Mouse (Mus musculus): ENCODE measurements around the gene Slc1a2.

- no peak for TF ChIP-seq POLR2A (IDR thresholded peaks at IDR 0.05; ENCODE audit: insufficient read depth, low read depth, low read length)
- TF ChIP-seq CTCF (IDR thresholded peaks at IDR 0.05) = no peak
Measured at GRCm38 (mm10) chr2:102622943-102623342, 35.5 kb upstream of the Slc1a2 start.

Measured in heart, adult 2 months (tissue).